Mouse (Mus musculus) liver, adult 2 months (tissue): Measurements from ENCODE around the gene Dmwd. TPM values are rescaled to one million over a fixed set of nuclear protein-coding genes. Genes with fewer than 3 reads are reported as not detected.
A peak's percentile ranks its signal among the peaks of the same experiment; 100 is the strongest.

ENCODE experiments used
- DNase-seq: peaks from one replicate; pipeline ENCODE4 v3.0.0-alpha.2; 2011; ENCODE audit warnings: low read depth, low spot score; ENCODE audit errors: extremely low read depth
- H3K27ac ChIP-seq: fragments of 200-500 bp; replicated peaks from 2 replicates; pipeline ENCODE4 v1.5.1; 2012; ENCODE audit warnings: low read depth, mild to moderate bottlenecking, control low read depth, inconsistent platforms, low read length; ENCODE audit not compliant: insufficient read depth
- H3K27me3 ChIP-seq: fragments of 200-500 bp; 2 replicates; pipeline ENCODE4 v1.6.1; 2012; ENCODE audit warnings: mild to moderate bottlenecking, moderate library complexity, low read length, inconsistent platforms; ENCODE audit not compliant: control insufficient read depth, insufficient read depth
- H3K36me3 ChIP-seq: fragments of 200-500 bp; 2 replicates; pipeline ENCODE4 v1.6.1; 2012; ENCODE audit warnings: low read length, inconsistent platforms; ENCODE audit not compliant: control insufficient read depth, insufficient read depth
- H3K4me1 ChIP-seq: fragments of 200-500 bp; 2 replicates; pipeline ENCODE4 v1.6.1; 2011; ENCODE audit warnings: low read length; ENCODE audit not compliant: control insufficient read depth, insufficient read depth
- H3K4me3 ChIP-seq: fragments of 200-500 bp; 2 replicates; pipeline ENCODE4 v1.5.1; 2011; ENCODE audit warnings: low read depth, mild to moderate bottlenecking, control low read depth, low read length, moderate library complexity; ENCODE audit not compliant: insufficient read depth
- H3K79me2 ChIP-seq: fragments of 200-500 bp; 2 replicates; pipeline ENCODE4 v1.6.1; 2012; ENCODE audit warnings: inconsistent platforms, mild to moderate bottlenecking, low read length, moderate library complexity; ENCODE audit not compliant: control insufficient read depth, insufficient read depth
- H3K9ac ChIP-seq: fragments of 200-500 bp; 2 replicates; pipeline ENCODE4 v1.6.1; 2012; ENCODE audit warnings: low read depth, mild to moderate bottlenecking, control low read depth, inconsistent platforms, low read length
- CTCF ChIP-seq: fragments of 200-500 bp; IDR thresholded peaks from 2 replicates; pipeline ENCODE4 v1.5.1; 2011; ENCODE audit warnings: low read depth, low read length, control low read depth
- POLR2A ChIP-seq: fragments of 200-500 bp; IDR thresholded peaks from 2 replicates; pipeline ENCODE4 v1.6.1; 2011; ENCODE audit warnings: low read length, control low read depth; ENCODE audit not compliant: insufficient read depth; ENCODE audit errors: extremely low read depth
- WGBS: fragments of 180-500 bp; shearing (Covaris S2); methylation state at CpG from one replicate; pipeline ENCODE4 v1.1.7; 2018; 5-methylcytosine and 5-hydroxymethylcytosine counted together
- polyA plus RNA-seq: library from polyadenylated mRNA; depleted of rRNA; stranded (reverse); fragments of >200 nt; gene quantifications from 2 replicates; pipeline ENCODE4 v1.2.3, GENCODE M21; 2012
- total RNA-seq: library from RNA; depleted of rRNA; stranded (reverse); fragments of >200 nt; gene quantifications from 2 replicates; pipeline ENCODE4 v1.2.3, GENCODE M21; 2014

Gene Dmwd
- total and polyA plus RNA-seq, 2 experiments: 4.5 to 35.7 TPM

DNA sequence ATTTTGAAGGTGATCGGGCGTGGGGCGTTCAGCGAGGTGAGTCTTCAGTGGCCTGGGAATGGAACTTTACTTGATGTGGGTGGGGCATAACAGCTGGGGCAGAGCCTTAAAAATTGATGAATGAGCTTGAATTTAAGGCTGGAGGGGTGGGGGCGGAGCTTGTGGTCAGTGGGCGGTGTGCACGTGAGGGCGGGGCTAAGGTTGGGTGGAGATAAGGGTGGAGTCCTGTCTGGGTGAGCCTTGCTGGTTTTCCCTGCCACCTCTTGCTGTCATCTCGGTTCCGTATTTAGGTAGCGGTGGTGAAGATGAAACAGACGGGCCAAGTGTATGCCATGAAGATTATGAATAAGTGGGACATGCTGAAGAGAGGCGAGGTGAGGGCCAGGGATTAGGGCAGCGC is 10.0 kb downstream of the Dmwd start:
- H3K9ac ChIP-seq: peak overlapping the region; percentile 25; the same call in 1 of the 2 replicates
- H3K27me3 ChIP-seq: no peaks in the 10 kb centered on the region
- 22% methylated on average over 14 of the region's 14 CpGs for WGBS

DNA sequence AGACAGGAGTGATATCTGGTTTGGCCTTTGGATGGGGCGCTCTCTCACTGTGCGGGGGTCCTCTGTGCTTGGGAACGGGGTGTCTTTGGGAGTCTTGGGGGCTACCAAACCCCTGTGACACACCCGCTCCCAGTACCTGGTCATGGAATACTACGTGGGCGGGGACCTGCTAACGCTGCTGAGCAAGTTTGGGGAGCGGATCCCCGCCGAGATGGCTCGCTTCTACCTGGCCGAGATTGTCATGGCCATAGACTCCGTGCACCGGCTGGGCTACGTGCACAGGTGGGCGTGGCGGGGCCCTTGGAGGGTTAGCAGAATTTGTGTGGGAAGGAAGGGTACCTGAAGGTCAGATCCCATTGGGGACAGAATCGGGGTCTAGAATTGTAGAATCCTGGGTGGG is 10.7 kb downstream of the Dmwd start:
- Histone ChIP-seq H3K36me3 (no peaks in the 10 kb centered on the region), H3K27ac (no peak overlapping the region), H3K27me3 (no peaks in the 10 kb centered on the region), H3K4me3 (no peak overlapping the region), H3K9ac (no peak overlapping the region), H3K79me2 (no peaks in the 10 kb centered on the region), H3K4me1 (peaks cover 4% of the 10 kb centered on the region)
- DNase-seq: no peak
- 79% methylated on average over 18 of the region's 18 CpGs for WGBS
- TF ChIP-seq POLR2A (no peak), CTCF (no peak)

More for the DNA sequence above, 10.0 kb downstream of the Dmwd start:
- TF ChIP-seq POLR2A (no peak), CTCF (no peak)
- H3K4me3 ChIP-seq: no peak overlapping the region
- H3K79me2 ChIP-seq: no peaks in the 10 kb centered on the region
- peaks cover 4% of the 10 kb centered on the region for H3K4me1 ChIP-seq
- DNase-seq: peak; percentile 65
- H3K36me3 ChIP-seq: no peaks in the 10 kb centered on the region
- H3K27ac ChIP-seq: peak overlapping the region; percentile 22; the same call in 1 of the 2 replicates

GRCm38 (mm10) chr7:19088813-19089212 is 12.8 kb downstream of the Dmwd start:
- H3K27ac ChIP-seq: no peak overlapping the region
- TF ChIP-seq CTCF: peak; percentile 94
- TF ChIP-seq POLR2A: no peak
- H3K9ac ChIP-seq: no peak overlapping the region
- no peaks in the 10 kb centered on the region for H3K27me3 ChIP-seq
- peaks cover 3% of the 10 kb centered on the region; the same call in 1 of the 2 replicates for H3K79me2 ChIP-seq
- DNase-seq: no peak
- 45% methylated on average over 10 of the region's 10 CpGs for WGBS
- H3K4me3 ChIP-seq: no peak overlapping the region
- peaks cover 10% of the 10 kb centered on the region for H3K4me1 ChIP-seq
- no peaks in the 10 kb centered on the region for H3K36me3 ChIP-seq

DNA sequence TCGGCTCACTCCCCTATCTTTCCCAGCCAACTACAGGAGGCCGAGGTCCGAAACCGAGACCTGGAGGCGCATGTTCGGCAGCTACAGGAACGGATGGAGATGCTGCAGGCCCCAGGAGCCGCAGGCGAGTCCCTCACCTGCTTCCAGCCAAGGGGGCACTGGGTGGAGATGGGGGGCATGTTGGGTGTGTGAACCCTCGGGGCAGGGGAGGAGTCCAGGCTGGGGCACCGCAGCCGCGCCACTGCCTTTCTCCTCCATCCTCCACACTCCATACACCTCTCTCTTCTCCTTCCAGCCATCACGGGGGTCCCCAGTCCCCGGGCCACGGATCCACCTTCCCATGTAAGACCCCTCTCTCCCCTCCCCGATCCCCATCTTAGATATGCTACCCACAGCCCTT is 15.9 kb downstream of the Dmwd start:
- no peaks in the 10 kb centered on the region for H3K36me3 ChIP-seq
- 84% methylated on average over 17 of the region's 17 CpGs for WGBS
- H3K4me3 ChIP-seq: no peak overlapping the region
- no peak for DNase-seq
- TF ChIP-seq POLR2A: no peak
- TF ChIP-seq CTCF: no peak
- peaks cover 8% of the 10 kb centered on the region for H3K4me1 ChIP-seq
- no peaks in the 10 kb centered on the region for H3K27me3 ChIP-seq
- no peak overlapping the region for H3K9ac ChIP-seq
- H3K27ac ChIP-seq: no peak overlapping the region
- peaks cover 3% of the 10 kb centered on the region; the same call in 1 of the 2 replicates for H3K79me2 ChIP-seq

DNA sequence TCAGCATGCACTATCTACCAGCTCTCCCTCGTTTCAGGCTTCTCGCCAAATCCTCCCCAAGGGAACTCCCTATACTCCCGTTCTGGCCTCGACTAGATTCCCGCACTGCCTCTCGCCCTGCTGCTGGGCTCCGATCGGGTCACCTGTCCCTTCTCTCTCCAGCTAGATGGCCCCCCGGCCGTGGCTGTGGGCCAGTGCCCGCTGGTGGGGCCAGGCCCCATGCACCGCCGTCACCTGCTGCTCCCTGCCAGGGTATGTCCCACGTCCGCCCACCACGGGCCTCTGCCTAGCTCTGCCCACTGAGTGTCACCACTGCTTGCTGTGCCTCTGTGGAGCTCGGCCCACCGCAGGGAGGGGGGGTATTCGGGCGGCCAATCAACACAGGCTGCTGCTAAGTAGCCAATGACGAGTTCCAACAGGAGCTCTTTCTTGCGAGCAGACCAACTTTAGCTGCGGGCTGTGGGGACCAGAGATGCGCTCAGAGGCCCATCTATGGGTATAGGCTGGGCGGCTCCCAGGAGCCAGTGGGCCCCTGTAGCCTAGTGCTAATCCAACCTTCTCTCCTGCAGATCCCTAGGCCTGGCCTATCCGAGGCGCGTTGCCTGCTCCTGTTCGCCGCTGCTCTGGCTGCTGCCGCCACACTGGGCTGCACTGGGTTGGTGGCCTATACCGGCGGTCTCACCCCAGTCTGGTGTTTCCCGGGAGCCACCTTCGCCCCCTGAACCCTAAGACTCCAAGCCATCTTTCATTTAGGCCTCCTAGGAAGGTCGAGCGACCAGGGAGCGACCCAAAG is 16.6 kb downstream of the Dmwd start:
- no peak for DNase-seq
- peaks cover 3% of the 10 kb centered on the region; the same call in 1 of the 2 replicates for H3K79me2 ChIP-seq
- peak overlapping the region; percentile 18; the same call in 1 of the 2 replicates for H3K9ac ChIP-seq
- TF ChIP-seq POLR2A (no peak), CTCF (no peak)
- 35% methylated on average over 38 of the region's 38 CpGs for WGBS
- no peaks in the 10 kb centered on the region for H3K27me3 ChIP-seq
- H3K4me1 ChIP-seq: peaks cover 8% of the 10 kb centered on the region
- H3K4me3 ChIP-seq: peak overlapping the region; percentile 46; the same call in 1 of the 2 replicates
- H3K27ac ChIP-seq: no peak overlapping the region
- H3K36me3 ChIP-seq: no peaks in the 10 kb centered on the region

- H3K9ac ChIP-seq: peak overlapping the region; percentile 52
- H3K27ac ChIP-seq: peak overlapping the region; percentile 69
- no peaks in the 10 kb centered on the region for H3K27me3 ChIP-seq
- H3K79me2 ChIP-seq: peaks cover 3% of the 10 kb centered on the region; the same call in 1 of the 2 replicates
- H3K36me3 ChIP-seq: no peaks in the 10 kb centered on the region
- peaks cover 8% of the 10 kb centered on the region for H3K4me1 ChIP-seq
- peak; percentile 47 for DNase-seq
- no peak for TF ChIP-seq POLR2A
- TF ChIP-seq CTCF: peak; percentile 93
- peak overlapping the region; percentile 46 for H3K4me3 ChIP-seq
- 2% methylated on average over 15 of the region's 15 CpGs for WGBS
These were observed 17.1 kb downstream of the Dmwd start for GRCm38 (mm10) chr7:19093174-19093521.
